Mouse (Mus musculus): ENCODE measurements at regions not wholly inside any gene's neighbourhood (a gene's known extent, or its start where the extent isn't known, plus 50 kb on each side); places are given as distances from the start of the nearest gene placed in this dataset.
"Not testable (repeated sequence)": the region's sequence is repeated elsewhere in the genome, so short reads cannot be mapped to it uniquely, and the experiment has no call there.

DNA sequence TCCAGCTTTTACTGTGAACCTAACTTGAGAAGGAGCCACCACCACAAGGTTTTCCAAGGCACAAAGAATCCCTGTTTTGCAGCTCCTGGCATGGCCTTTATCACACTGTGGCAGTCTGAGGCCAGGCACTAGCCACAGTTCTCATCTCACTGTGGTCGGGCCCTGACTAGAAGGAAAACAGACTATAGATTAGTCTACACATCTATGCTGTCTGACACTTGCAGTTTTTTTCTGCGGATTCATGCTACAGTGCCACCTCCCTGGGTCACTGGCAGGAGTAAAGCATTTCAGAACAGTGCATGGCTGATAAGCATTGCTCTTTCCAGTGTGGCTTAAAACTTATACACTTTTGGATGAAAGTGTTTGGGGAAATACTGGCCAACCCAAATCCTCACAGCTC lies 114.3 kb downstream of the Olfr721-ps1 start:
- H3K4me2 ChIP-seq (ENCODE audit: low read depth, low read length): no peak overlapping the region
- no peak overlapping the region for H3K9ac ChIP-seq (ENCODE audit: low read length)
- no peaks in the 10 kb centered on the region for H3K9me3 ChIP-seq (replicated peaks; ENCODE audit: control insufficient read depth, low read length)
- 40% methylated on average over 2 of the region's 2 CpGs for WGBS
- H3K27ac ChIP-seq (ENCODE audit: low read length): no peak overlapping the region
- H3K4me1 ChIP-seq (ENCODE audit: control insufficient read depth, insufficient read depth, low read length): no peaks in the 10 kb centered on the region
- H3K4me3 ChIP-seq (ENCODE audit: low read length): no peak overlapping the region
- H3K27me3 ChIP-seq (ENCODE audit: control insufficient read depth, insufficient read depth, low read length): no peaks in the 10 kb centered on the region
- 0 out of 2 replicates have a peak, but pooled peaks have one; percentile 28 for ATAC-seq (replicated peaks; ENCODE audit: extremely low read depth, insufficient read depth, low FRiP score)
- H3K36me3 ChIP-seq (ENCODE audit: control insufficient read depth, insufficient read depth): no peaks in the 10 kb centered on the region

DNA sequence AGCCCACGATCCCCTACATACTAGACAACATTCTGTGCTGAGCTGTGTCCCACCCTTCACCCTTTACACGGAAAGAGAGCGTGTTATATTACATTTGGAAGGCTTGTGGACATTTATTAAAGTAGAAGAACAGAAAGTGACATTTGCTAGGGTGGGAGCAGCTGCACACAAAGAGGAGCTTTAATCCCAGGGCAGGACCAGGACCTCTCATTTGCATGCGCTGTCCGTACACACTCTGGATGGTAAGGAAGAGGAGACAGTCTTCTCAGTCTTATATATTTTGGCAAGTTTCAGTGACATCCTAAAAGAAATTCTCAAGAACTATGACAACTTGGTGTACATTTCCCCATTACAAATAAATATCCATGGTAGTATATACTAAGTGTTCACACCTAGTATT lies 114.8 kb downstream of the Olfr721-ps1 start:
- Histone ChIP-seq H3K9ac (ENCODE audit: low read length) (no peak overlapping the region), H3K27ac (ENCODE audit: low read length) (no peak overlapping the region), H3K36me3 (ENCODE audit: control insufficient read depth, insufficient read depth) (no peaks in the 10 kb centered on the region), H3K9me3 (replicated peaks; ENCODE audit: control insufficient read depth, low read length) (no peaks in the 10 kb centered on the region), H3K4me2 (ENCODE audit: low read depth, low read length) (no peak overlapping the region), H3K4me3 (ENCODE audit: low read length) (no peak overlapping the region), H3K4me1 (ENCODE audit: control insufficient read depth, insufficient read depth, low read length) (no peaks in the 10 kb centered on the region), H3K27me3 (ENCODE audit: control insufficient read depth, insufficient read depth, low read length) (no peaks in the 10 kb centered on the region)
- WGBS: 86% methylated on average over 5 of the region's 5 CpGs
- ATAC-seq (replicated peaks; ENCODE audit: extremely low read depth, insufficient read depth, low FRiP score): no peak

DNA sequence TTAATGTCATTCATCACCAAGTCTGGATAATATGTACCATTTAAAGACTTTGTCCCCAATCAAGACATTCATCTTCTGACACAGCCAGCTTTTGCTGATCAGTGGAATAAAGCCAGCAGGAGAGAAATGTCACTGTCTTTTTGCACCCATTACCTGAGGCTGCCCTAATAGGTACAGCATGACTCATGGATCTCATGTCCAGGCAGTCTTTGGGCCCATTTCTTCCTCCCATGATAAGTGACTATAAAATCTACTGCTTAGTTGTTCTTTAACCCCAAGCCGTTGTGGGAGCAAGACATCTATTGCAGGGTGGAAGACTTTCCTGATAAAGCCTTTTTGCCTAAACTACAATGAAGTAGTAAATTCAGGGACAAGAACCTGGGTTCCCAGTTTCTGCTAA lies 116.9 kb downstream of the Olfr721-ps1 start:
- Histone ChIP-seq H3K27me3 (ENCODE audit: control insufficient read depth, insufficient read depth, low read length) (no peaks in the 10 kb centered on the region), H3K9ac (ENCODE audit: low read length) (no peak overlapping the region), H3K27ac (ENCODE audit: low read length) (no peak overlapping the region), H3K4me1 (ENCODE audit: control insufficient read depth, insufficient read depth, low read length) (no peaks in the 10 kb centered on the region), H3K9me3 (replicated peaks; ENCODE audit: control insufficient read depth, low read length) (no peaks in the 10 kb centered on the region), H3K36me3 (ENCODE audit: control insufficient read depth, insufficient read depth) (no peaks in the 10 kb centered on the region), H3K4me2 (ENCODE audit: low read depth, low read length) (no peak overlapping the region), H3K4me3 (ENCODE audit: low read length) (no peak overlapping the region)
- no peak for ATAC-seq (replicated peaks; ENCODE audit: extremely low read depth, insufficient read depth, low FRiP score)
- 32% methylated on average over 1 of the region's 1 CpGs for WGBS

DNA sequence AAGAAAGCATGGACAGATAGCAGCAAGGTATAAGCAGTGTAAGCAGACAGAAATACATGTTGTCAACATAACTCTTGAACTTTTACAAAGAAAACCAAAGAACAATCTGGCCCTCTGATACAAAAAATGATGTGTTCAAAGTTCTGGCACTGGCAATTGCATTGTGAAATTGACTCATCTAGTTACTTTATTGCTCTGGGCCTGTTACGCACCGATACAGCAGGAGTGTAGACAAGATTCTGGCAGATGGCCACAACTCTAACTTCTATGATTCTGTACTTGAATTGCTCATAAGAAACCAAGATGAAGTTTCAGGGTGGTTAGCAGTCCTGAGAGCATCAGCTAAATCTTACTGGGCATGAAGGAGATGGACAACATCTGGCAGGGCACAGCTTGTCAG lies 117.7 kb downstream of the Olfr721-ps1 start:
- Histone ChIP-seq H3K27me3 (ENCODE audit: control insufficient read depth, insufficient read depth, low read length) (no peaks in the 10 kb centered on the region), H3K4me2 (ENCODE audit: low read depth, low read length) (no peak overlapping the region), H3K36me3 (ENCODE audit: control insufficient read depth, insufficient read depth) (no peaks in the 10 kb centered on the region), H3K4me3 (ENCODE audit: low read length) (no peak overlapping the region), H3K9me3 (replicated peaks; ENCODE audit: control insufficient read depth, low read length) (no peaks in the 10 kb centered on the region), H3K27ac (ENCODE audit: low read length) (no peak overlapping the region), H3K4me1 (ENCODE audit: control insufficient read depth, insufficient read depth, low read length) (no peaks in the 10 kb centered on the region), H3K9ac (ENCODE audit: low read length) (no peak overlapping the region)
- WGBS: 80% methylated on average over 2 of the region's 2 CpGs
- no peak for ATAC-seq (replicated peaks; ENCODE audit: extremely low read depth, insufficient read depth, low FRiP score)

DNA sequence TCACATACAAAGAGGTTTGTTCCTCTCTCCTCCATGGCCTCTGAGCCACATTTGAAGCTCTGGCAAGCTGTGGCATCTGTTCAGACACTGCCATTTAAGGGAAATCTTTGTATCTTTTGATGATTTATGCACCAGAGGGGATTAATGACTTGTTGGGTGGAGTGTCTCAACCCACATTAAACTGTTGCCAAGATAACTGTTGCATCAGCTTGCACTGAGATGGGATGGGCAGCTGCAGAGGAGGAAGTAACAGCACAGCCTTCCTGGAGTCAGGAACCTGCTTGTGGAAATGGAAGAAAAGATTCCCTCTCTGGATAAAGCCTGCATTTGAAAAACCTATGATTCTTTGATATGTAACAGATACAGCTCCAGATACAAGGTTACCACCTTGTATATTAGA lies 119.1 kb downstream of the Olfr721-ps1 start:
- no peaks in the 10 kb centered on the region for H3K36me3 ChIP-seq (ENCODE audit: control insufficient read depth, insufficient read depth)
- no peak for ATAC-seq (replicated peaks; ENCODE audit: extremely low read depth, insufficient read depth, low FRiP score)
- no peak overlapping the region for H3K4me2 ChIP-seq (ENCODE audit: low read depth, low read length)
- no peak overlapping the region for H3K9ac ChIP-seq (ENCODE audit: low read length)
- no peak overlapping the region for H3K4me3 ChIP-seq (ENCODE audit: low read length)
- no peaks in the 10 kb centered on the region for H3K4me1 ChIP-seq (ENCODE audit: control insufficient read depth, insufficient read depth, low read length)
- H3K9me3 ChIP-seq (replicated peaks; ENCODE audit: control insufficient read depth, low read length): no peaks in the 10 kb centered on the region
- no peak overlapping the region for H3K27ac ChIP-seq (ENCODE audit: low read length)
- no peaks in the 10 kb centered on the region for H3K27me3 ChIP-seq (ENCODE audit: control insufficient read depth, insufficient read depth, low read length)

DNA sequence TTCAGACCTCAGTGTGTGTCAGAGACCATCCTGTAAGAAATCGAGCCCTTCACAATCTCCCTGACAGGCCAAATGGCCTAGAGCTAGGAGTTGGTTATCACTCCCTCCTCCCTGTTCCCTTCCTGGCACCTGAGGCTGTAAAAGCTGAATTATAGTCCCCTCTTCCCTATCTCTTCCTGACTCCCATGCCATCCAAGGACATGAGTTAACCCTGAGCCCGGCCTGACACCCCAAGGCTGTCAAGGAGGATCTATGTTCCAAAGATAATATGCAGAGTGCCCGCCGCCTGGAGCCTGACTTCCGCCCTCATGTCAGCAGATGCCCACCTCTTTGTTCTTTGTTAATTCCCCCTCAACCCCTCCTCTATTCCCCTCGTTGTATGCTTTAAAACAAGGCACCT lies 120.2 kb downstream of the Olfr721-ps1 start:
- H3K27me3 ChIP-seq (ENCODE audit: control insufficient read depth, insufficient read depth, low read length); H3K4me2 ChIP-seq (ENCODE audit: low read depth, low read length); ATAC-seq (replicated peaks; ENCODE audit: extremely low read depth, insufficient read depth, low FRiP score); H3K4me1 ChIP-seq (ENCODE audit: control insufficient read depth, insufficient read depth, low read length); H3K36me3 ChIP-seq (ENCODE audit: control insufficient read depth, insufficient read depth); H3K9me3 ChIP-seq (replicated peaks; ENCODE audit: control insufficient read depth, low read length); H3K9ac ChIP-seq (ENCODE audit: low read length); H3K4me3 ChIP-seq (ENCODE audit: low read length); H3K27ac ChIP-seq (ENCODE audit: low read length): not testable (repeated sequence)
- 55% methylated on average over 6 of the region's 6 CpGs for WGBS

DNA sequence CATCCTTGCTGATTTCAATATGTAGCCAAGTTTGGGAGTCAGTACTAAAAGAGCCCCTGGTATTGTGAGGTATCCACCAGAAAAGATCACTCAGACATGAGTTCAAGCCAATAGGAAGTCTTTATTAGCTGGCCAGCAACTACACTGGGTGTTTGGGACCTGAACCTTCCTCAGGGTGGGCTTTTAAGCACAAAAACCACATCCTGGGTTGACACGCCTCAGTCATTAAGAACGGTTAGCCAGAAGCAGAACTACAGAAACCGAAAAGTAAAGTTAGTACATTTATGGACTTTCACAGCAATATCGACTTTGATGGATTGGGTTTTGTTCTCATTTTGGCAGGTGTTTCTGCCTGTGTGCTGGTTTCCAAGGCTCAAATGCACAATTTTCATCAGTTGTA lies 124.1 kb downstream of the Olfr721-ps1 start:
- no peak overlapping the region for H3K4me2 ChIP-seq (ENCODE audit: low read depth, low read length)
- no peak overlapping the region for H3K4me3 ChIP-seq (ENCODE audit: low read length)
- no peaks in the 10 kb centered on the region for H3K4me1 ChIP-seq (ENCODE audit: control insufficient read depth, insufficient read depth, low read length)
- 79% methylated on average over 4 of the region's 4 CpGs for WGBS
- ATAC-seq (replicated peaks; ENCODE audit: extremely low read depth, insufficient read depth, low FRiP score): no peak
- no peak overlapping the region for H3K27ac ChIP-seq (ENCODE audit: low read length)
- H3K9ac ChIP-seq (ENCODE audit: low read length): no peak overlapping the region
- H3K27me3 ChIP-seq (ENCODE audit: control insufficient read depth, insufficient read depth, low read length): no peaks in the 10 kb centered on the region
- no peaks in the 10 kb centered on the region for H3K9me3 ChIP-seq (replicated peaks; ENCODE audit: control insufficient read depth, low read length)
- no peaks in the 10 kb centered on the region for H3K36me3 ChIP-seq (ENCODE audit: control insufficient read depth, insufficient read depth)

DNA sequence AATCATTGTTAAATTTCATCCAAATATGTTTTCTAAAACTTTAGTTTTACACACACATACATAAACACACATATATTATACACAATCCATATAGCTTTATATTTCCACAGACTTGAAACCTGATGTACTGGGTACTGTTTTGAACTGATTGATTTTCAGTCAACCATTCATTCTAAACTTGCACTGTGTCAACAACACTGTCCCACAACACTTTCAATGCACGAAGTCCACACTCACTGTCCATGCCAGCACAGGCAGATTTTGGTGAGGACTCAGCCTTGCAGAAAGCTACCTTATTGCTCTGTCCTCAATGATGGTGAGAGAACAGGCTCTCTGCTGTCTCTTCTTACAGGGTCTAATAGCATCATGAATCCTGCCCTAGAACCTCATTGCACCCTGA lies 127.3 kb downstream of the Olfr721-ps1 start:
- no peaks in the 10 kb centered on the region for H3K36me3 ChIP-seq (ENCODE audit: control insufficient read depth, insufficient read depth)
- no peak for ATAC-seq (replicated peaks; ENCODE audit: extremely low read depth, insufficient read depth, low FRiP score)
- 57% methylated on average over 1 of the region's 1 CpGs for WGBS

DNA sequence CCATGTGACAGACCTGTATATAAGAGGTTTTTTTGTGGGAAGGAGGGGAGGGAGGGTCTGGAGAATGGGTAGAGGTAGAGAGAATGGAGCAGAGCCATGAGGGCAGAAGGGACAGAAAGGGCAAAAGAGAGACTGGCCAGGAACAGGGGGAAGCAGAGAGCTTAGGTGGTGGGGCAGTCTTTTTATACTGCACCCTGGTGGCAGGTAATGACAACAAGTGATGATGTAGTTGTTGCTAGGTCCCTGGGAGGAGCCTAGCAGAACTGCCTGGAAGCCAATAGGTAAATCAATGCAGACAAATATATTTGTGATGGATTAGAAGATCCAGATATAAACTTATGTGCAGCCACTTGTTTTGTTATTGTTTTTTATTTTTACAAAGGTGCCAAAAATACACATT lies 140.1 kb downstream of the Olfr721-ps1 start:
- ATAC-seq (replicated peaks; ENCODE audit: extremely low read depth, insufficient read depth, low FRiP score): no peak
- Histone ChIP-seq H3K36me3 (ENCODE audit: control insufficient read depth, insufficient read depth) (no peaks in the 10 kb centered on the region), H3K4me3 (ENCODE audit: low read length) (no peak overlapping the region), H3K9ac (ENCODE audit: low read length) (no peak overlapping the region), H3K4me1 (ENCODE audit: control insufficient read depth, insufficient read depth, low read length) (no peaks in the 10 kb centered on the region), H3K27ac (ENCODE audit: low read length) (no peak overlapping the region), H3K9me3 (replicated peaks; ENCODE audit: control insufficient read depth, low read length) (no peaks in the 10 kb centered on the region), H3K27me3 (ENCODE audit: control insufficient read depth, insufficient read depth, low read length) (no peaks in the 10 kb centered on the region), H3K4me2 (ENCODE audit: low read depth, low read length) (no peak overlapping the region)

More for the DNA sequence above, 127.3 kb downstream of the Olfr721-ps1 start:
- Histone ChIP-seq H3K9ac (ENCODE audit: low read length) (no peak overlapping the region), H3K4me2 (ENCODE audit: low read depth, low read length) (no peak overlapping the region), H3K4me1 (ENCODE audit: control insufficient read depth, insufficient read depth, low read length) (no peaks in the 10 kb centered on the region), H3K9me3 (replicated peaks; ENCODE audit: control insufficient read depth, low read length) (no peaks in the 10 kb centered on the region), H3K27me3 (ENCODE audit: control insufficient read depth, insufficient read depth, low read length) (no peaks in the 10 kb centered on the region), H3K4me3 (ENCODE audit: low read length) (no peak overlapping the region), H3K27ac (ENCODE audit: low read length) (no peak overlapping the region)

DNA sequence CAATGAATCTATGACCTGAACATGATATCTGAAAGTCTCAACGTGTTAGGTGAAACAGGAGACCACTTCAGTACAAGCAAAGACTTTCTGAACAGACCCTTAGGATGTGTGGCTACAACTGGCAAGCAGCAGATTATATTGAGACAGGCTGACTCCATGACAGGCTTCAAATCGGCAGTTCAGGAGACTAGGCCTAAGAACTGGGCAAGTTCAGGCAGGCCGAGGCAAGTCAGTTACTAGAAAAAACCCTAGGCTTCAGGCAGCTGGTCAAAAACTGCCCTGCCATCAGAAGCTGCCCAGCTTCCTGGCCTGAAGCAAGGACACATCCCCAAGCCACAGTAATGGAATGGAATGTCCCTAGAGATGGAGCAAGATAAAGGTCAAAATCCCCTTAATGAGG lies 140.6 kb downstream of the Olfr721-ps1 start:
- ATAC-seq (replicated peaks; ENCODE audit: extremely low read depth, insufficient read depth, low FRiP score): no peak
- H3K27ac ChIP-seq (ENCODE audit: low read length): no peak overlapping the region
- 62% methylated on average over 3 of the region's 3 CpGs for WGBS

More for the DNA sequence above, 140.6 kb downstream of the Olfr721-ps1 start:
- no peaks in the 10 kb centered on the region for H3K4me1 ChIP-seq (ENCODE audit: control insufficient read depth, insufficient read depth, low read length)
- no peaks in the 10 kb centered on the region for H3K36me3 ChIP-seq (ENCODE audit: control insufficient read depth, insufficient read depth)
- H3K4me2 ChIP-seq (ENCODE audit: low read depth, low read length): no peak overlapping the region
- H3K9me3 ChIP-seq (replicated peaks; ENCODE audit: control insufficient read depth, low read length): no peaks in the 10 kb centered on the region
- H3K9ac ChIP-seq (ENCODE audit: low read length): no peak overlapping the region
- H3K27me3 ChIP-seq (ENCODE audit: control insufficient read depth, insufficient read depth, low read length): no peaks in the 10 kb centered on the region
- H3K4me3 ChIP-seq (ENCODE audit: low read length): no peak overlapping the region
